Mouse (Mus musculus) G1E (cell line): Measurements from ENCODE around the gene Lrmda. TPM values are rescaled to one million over a fixed set of nuclear protein-coding genes. Genes with fewer than 3 reads are reported as not detected.

ENCODE experiments used
- ATAC-seq: 2 replicates; pipeline ENCODE4 v1.8.0; 2016; ENCODE audit warnings: mild to moderate bottlenecking; ENCODE audit not compliant: insufficient number of reproducible peaks, poor library complexity, low FRiP score, severe bottlenecking; ENCODE audit errors: extremely low read depth
- DNase-seq: peaks from one replicate; pipeline ENCODE4 v3.0.0; 2012; ENCODE audit warnings: low spot score
- H3K27me3 ChIP-seq: 2 replicates; pipeline ENCODE4 v1.6.1; 2012; ENCODE audit warnings: mild to moderate bottlenecking, low read length, inconsistent platforms; ENCODE audit not compliant: insufficient read depth
- H3K36me3 ChIP-seq: replicated peaks from 2 replicates; pipeline ENCODE3; 2012; ENCODE audit warnings: mild to moderate bottlenecking, inconsistent platforms
- H3K4me1 ChIP-seq: 2 replicates; pipeline ENCODE4 v1.6.1; 2012; ENCODE audit warnings: low read depth, low read length, inconsistent platforms, mixed read lengths; ENCODE audit not compliant: insufficient read depth
- H3K4me3 ChIP-seq: 2 replicates; pipeline ENCODE4 v1.5.1; 2012; ENCODE audit warnings: low read depth, mild to moderate bottlenecking, inconsistent platforms, low read length, moderate library complexity, mixed read lengths
- H3K9me3 ChIP-seq: replicated peaks from 2 replicates; pipeline ENCODE4 v1.6.1; 2012; ENCODE audit warnings: inconsistent platforms
- CTCF ChIP-seq: IDR thresholded peaks from 2 replicates; pipeline ENCODE4 v1.5.1; 2012; ENCODE audit warnings: low read depth, low read length, inconsistent platforms, mixed read lengths
- GATA1 ChIP-seq: IDR thresholded peaks from 2 replicates; pipeline ENCODE4 v1.6.1; 2012; ENCODE audit warnings: borderline replicate concordance, low read length, inconsistent platforms, mixed read lengths
- GATA2 ChIP-seq: IDR thresholded peaks from 2 replicates; pipeline ENCODE4 v1.6.1; 2012; ENCODE audit warnings: low read depth, low read length, inconsistent platforms, borderline replicate concordance
- POLR2AphosphoS5 ChIP-seq: IDR thresholded peaks from 2 replicates; pipeline ENCODE4 v1.6.1; 2012; ENCODE audit warnings: low read depth, low read length, inconsistent platforms; ENCODE audit not compliant: insufficient replicate concordance
- TAL1 ChIP-seq: conservative IDR thresholded peaks from 2 replicates; pipeline ENCODE4 v1.6.1; 2012; ENCODE audit warnings: low read depth, low read length, inconsistent platforms, mixed read lengths
- polyA plus RNA-seq: library from polyadenylated mRNA; stranded (reverse); fragments of >175 nt; gene quantifications from 2 replicates; pipeline ENCODE4 v1.2.3, GENCODE M21; 2012
- total RNA-seq, 2 experiments: library from RNA; stranded (forward) in 1 of 2; stranded (reverse) in 1 of 2; fragments of 200-1000 nt in 1 of 2; fragments of >200 nt in 1 of 2; fragmentation: Nextera tagmentation in 1 of 2; gene quantifications; 2 replicates each; pipeline ENCODE4 v1.2.3; 2014 to 2017

The Lrmda gene
- total and polyA plus RNA-seq, 3 experiments = not detected

GRCm38 (mm10) chr14:22185452-22185851 is 165.9 kb downstream of the Lrmda start:
- DNase-seq (no peak), ATAC-seq (no peak)
- Histone ChIP-seq H3K27me3 (0 out of 2 replicates have a peak, but pooled peaks cover 3% of the 10 kb centered on the region), H3K9me3 (no peaks in the 10 kb centered on the region), H3K4me1 (0 out of 2 replicates have a peak, but pooled peaks cover 2% of the 10 kb centered on the region), H3K36me3 (no peaks in the 10 kb centered on the region), H3K4me3 (no peak overlapping the region)
- TF ChIP-seq CTCF = no peak
- no peak for TF ChIP-seq GATA1
- no peak for TF ChIP-seq GATA2
- no peak for TF ChIP-seq POLR2AphosphoS5
- TF ChIP-seq TAL1 = no peak

DNA sequence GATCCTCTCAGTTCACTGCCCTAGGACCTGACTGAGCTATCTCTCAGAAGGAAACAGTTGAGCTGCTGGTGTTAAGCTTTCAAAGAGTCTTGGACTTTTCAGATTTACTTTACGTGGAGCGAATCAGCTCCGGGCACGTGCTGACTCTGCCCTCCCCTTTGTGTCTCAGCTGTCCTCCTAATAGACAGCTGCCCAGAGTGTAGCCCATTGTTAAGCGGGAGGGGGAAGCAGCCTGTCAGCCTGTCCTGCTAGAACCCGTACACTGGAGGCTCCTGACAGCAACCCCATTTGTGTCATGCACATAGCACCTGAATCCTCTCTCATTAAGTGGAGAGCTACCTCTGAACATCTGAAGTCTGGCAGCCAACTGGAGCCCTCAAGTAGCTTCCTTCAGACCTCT is 170.6 kb downstream of the Lrmda start:
- 0 out of 2 replicates have a peak, but pooled peaks cover 3% of the 10 kb centered on the region for H3K27me3 ChIP-seq
- H3K4me3 ChIP-seq = no peak overlapping the region
- no peaks in the 10 kb centered on the region for H3K4me1 ChIP-seq
- no peak for ATAC-seq
- no peak for DNase-seq
- TF ChIP-seq GATA2 (no peak), POLR2AphosphoS5 (no peak), TAL1 (no peak), CTCF (no peak), GATA1 (no peak)
- H3K36me3 ChIP-seq = no peaks in the 10 kb centered on the region
- H3K9me3 ChIP-seq = no peaks in the 10 kb centered on the region

GRCm38 (mm10) chr14:22192185-22192584 is 172.7 kb downstream of the Lrmda start:
- no peaks in the 10 kb centered on the region for H3K4me1 ChIP-seq
- no peak overlapping the region for H3K4me3 ChIP-seq
- H3K9me3 ChIP-seq = no peaks in the 10 kb centered on the region
- ATAC-seq (no peak), DNase-seq (no peak)
- TF ChIP-seq POLR2AphosphoS5 (no peak), CTCF (no peak), TAL1 (no peak), GATA2 (no peak), GATA1 (no peak)
- H3K27me3 ChIP-seq = 0 out of 2 replicates have a peak, but pooled peaks cover 3% of the 10 kb centered on the region
- no peaks in the 10 kb centered on the region for H3K36me3 ChIP-seq

GRCm38 (mm10) chr14:22198021-22198420 is 178.5 kb downstream of the Lrmda start:
- no peak for TF ChIP-seq CTCF
- TF ChIP-seq GATA1 = no peak
- DNase-seq (no peak), ATAC-seq (no peak)
- no peaks in the 10 kb centered on the region for H3K36me3 ChIP-seq
- H3K4me1 ChIP-seq = no peaks in the 10 kb centered on the region
- no peaks in the 10 kb centered on the region for H3K9me3 ChIP-seq
- H3K27me3 ChIP-seq = no peaks in the 10 kb centered on the region
- H3K4me3 ChIP-seq = no peak overlapping the region

DNA sequence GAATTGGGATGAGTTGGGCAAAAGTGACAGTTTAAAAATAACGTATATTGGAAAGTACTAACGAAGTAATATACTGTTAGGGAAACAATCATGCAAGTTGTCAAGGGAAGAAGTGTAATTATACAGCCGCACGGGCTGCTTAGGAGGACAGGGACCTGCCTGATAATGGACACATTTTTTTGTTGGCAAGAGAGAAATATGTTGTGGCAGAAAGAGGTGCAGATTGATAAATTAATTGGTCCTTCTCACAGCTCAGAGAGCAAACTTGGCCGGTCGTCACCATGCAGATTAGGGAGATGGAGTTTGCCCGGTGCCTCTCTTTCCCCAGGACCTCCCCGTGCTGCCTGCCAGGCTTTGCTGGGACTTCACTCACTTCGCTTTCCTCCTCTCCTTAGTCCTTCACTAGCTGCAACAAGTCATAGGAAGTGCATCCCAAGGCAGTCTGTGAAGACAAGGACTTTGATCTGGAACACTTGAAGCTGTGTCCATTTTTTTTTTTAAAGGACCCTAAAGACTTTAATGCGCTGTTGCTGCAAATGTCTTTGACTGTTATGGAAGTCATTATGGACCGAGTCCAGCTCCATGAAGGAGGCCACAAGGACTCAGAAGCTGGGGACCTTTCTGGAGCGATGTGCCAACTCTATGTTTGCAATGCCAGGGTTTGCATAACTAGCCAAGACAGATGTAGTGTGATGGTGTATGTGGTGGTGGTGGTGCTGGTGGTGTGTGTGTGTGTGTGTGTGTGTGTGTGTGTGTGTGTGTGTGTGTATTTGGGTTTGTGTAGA is 179.3 kb downstream of the Lrmda start:
- no peak for DNase-seq
- H3K36me3 ChIP-seq = no peaks in the 10 kb centered on the region
- no peaks in the 10 kb centered on the region for H3K9me3 ChIP-seq
- ATAC-seq = no peak
- no peak overlapping the region for H3K4me3 ChIP-seq
- TF ChIP-seq POLR2AphosphoS5 (no peak), GATA1 (no peak), TAL1 (no peak), CTCF (no peak), GATA2 (no peak)
- H3K27me3 ChIP-seq = no peaks in the 10 kb centered on the region
- H3K4me1 ChIP-seq = no peaks in the 10 kb centered on the region

GRCm38 (mm10) chr14:22201667-22202066 is 182.2 kb downstream of the Lrmda start:
- ATAC-seq (no peak), DNase-seq (no peak)
- no peaks in the 10 kb centered on the region for H3K4me1 ChIP-seq
- TF ChIP-seq POLR2AphosphoS5 = no peak
- no peak for TF ChIP-seq GATA2
- no peak for TF ChIP-seq GATA1
- TF ChIP-seq TAL1 = no peak
- TF ChIP-seq CTCF = no peak
- H3K9me3 ChIP-seq = no peaks in the 10 kb centered on the region
- H3K36me3 ChIP-seq = no peaks in the 10 kb centered on the region
- H3K4me3 ChIP-seq = no peak overlapping the region
- no peaks in the 10 kb centered on the region for H3K27me3 ChIP-seq
